Comparison of ENCODE assay signal across 21 mouse cellular contexts in genomic region chr2:174107375-174107774, GRCm38 (mm10).
"Had no signal": no experiment of that assay in that cellular context is flagged by ENCODE, and none has a peak within 500 bp of the region (broad histone marks: within the 10 kb centered on the region; RNA-seq: fewer than 3 reads in every experiment).

No protein-coding gene starts in this region.

- H3K9ac ChIP-seq: liver, postnatal 0 days; lung, embryonic 15.5 days; midbrain, embryonic 13.5 days; midbrain, embryonic 15.5 days; neural tube, embryonic 12.5 days; stomach, embryonic 15.5 days had no signal

- H3K9me3 ChIP-seq: lung, embryonic 15.5 days; megakaryocyte, embryonic 14.5 days; midbrain, embryonic 13.5 days; midbrain, embryonic 15.5 days; neural tube, embryonic 12.5 days; stomach, embryonic 15.5 days had no signal

- H3K4me3 ChIP-seq: lung, embryonic 15.5 days; megakaryocyte, embryonic 14.5 days; midbrain, embryonic 13.5 days; midbrain, embryonic 15.5 days; neural tube, embryonic 12.5 days; stomach, embryonic 15.5 days had no signal

- H3K36me3 ChIP-seq: lung, embryonic 15.5 days; midbrain, embryonic 13.5 days; midbrain, embryonic 15.5 days; neural tube, embryonic 12.5 days; stomach, embryonic 15.5 days had no signal

- H3K27me3 ChIP-seq: lung, embryonic 15.5 days; megakaryocyte, embryonic 14.5 days; midbrain, embryonic 13.5 days; midbrain, embryonic 15.5 days; neural tube, embryonic 12.5 days; stomach, embryonic 15.5 days had no signal

- DNase-seq: liver, postnatal 0 days; lung, adult 2 months; lung, postnatal 14 days; lung, postnatal 36 days; retina, postnatal 1 day; right cerebral cortex, adult 18-20 months; right cerebral cortex, postnatal 25 days; right cerebral cortex, postnatal 4 days; thymus, adult 2 months; thymus, postnatal 25 days; thymus, postnatal 4 days had no signal

- H3K4me2 ChIP-seq: lung, embryonic 15.5 days; midbrain, embryonic 11.5 days; midbrain, embryonic 13.5 days; midbrain, embryonic 15.5 days; neural tube, embryonic 12.5 days; stomach, embryonic 15.5 days had no signal

- H3K27ac ChIP-seq: lung, embryonic 15.5 days; macrophage; midbrain, embryonic 13.5 days; midbrain, embryonic 15.5 days; neural tube, embryonic 12.5 days; stomach, embryonic 15.5 days; stomach, postnatal 0 days had no signal

- ATAC-seq: liver, postnatal 0 days; lung, postnatal 0 days; midbrain, embryonic 13.5 days; midbrain, embryonic 15.5 days had no signal
